Mouse (Mus musculus) E14TG2a.4 (cell line): Measurements from ENCODE around the gene Rad9b.

Source experiments
- H3K27me3 ChIP-seq: 2 replicates; pipeline ENCODE4 v1.6.1; 2014; ENCODE audit warnings: low read length, control low read depth; ENCODE audit not compliant: insufficient read depth
- H3K36me3 ChIP-seq: 2 replicates; pipeline ENCODE4 v1.6.1; 2014; ENCODE audit warnings: low read length, control low read depth; ENCODE audit not compliant: insufficient read depth
- H3K4me1 ChIP-seq: replicated peaks from 2 replicates; pipeline ENCODE4 v1.6.1; 2014; ENCODE audit warnings: low read depth, low read length, control low read depth
- H3K4me3 ChIP-seq: replicated peaks from 2 replicates; pipeline ENCODE4 v1.5.1; 2014; ENCODE audit warnings: mild to moderate bottlenecking, low read length
- H3K9me3 ChIP-seq: 2 replicates; pipeline ENCODE4 v1.6.1; 2014; ENCODE audit warnings: low read length, control low read depth
- CTCF ChIP-seq: conservative IDR thresholded peaks from 2 replicates; pipeline ENCODE4 v1.5.1; 2014; ENCODE audit warnings: low read length
- NANOG ChIP-seq: IDR thresholded peaks from 2 replicates; pipeline ENCODE4 v1.6.1; 2014; ENCODE audit warnings: borderline replicate concordance, low read length, mixed read lengths
- POU5F1 ChIP-seq: IDR thresholded peaks from 2 replicates; pipeline ENCODE4 v1.6.1; 2014; ENCODE audit warnings: low read length, borderline replicate concordance

The Rad9b gene

GRCm38 (mm10) chr5:122295113-122295935 is 58.7 kb downstream of the Rad9b start:
- Histone ChIP-seq H3K36me3 (peaks cover 30% of the 10 kb centered on the region), H3K4me1 (peaks cover 90% of the 10 kb centered on the region), H3K4me3 (peak overlapping the region; percentile 35; the same call in 1 of the 2 replicates), H3K27me3 (no peaks in the 10 kb centered on the region), H3K9me3 (no peaks in the 10 kb centered on the region)
- TF ChIP-seq POU5F1 (no peak), CTCF (no peak), NANOG (no peak)

- Histone ChIP-seq H3K27me3 (no peaks in the 10 kb centered on the region), H3K4me1 (peaks cover 83% of the 10 kb centered on the region), H3K9me3 (no peaks in the 10 kb centered on the region), H3K4me3 (peak overlapping the region; percentile 21; the same call in 1 of the 2 replicates), H3K36me3 (peaks cover 32% of the 10 kb centered on the region)
- TF ChIP-seq NANOG (peak; percentile 79), CTCF (no peak), POU5F1 (no peak)
Measured at GRCm38 (mm10) chr5:122294219-122294735, 59.8 kb downstream of the Rad9b start.

GRCm38 (mm10) chr5:122293131-122293530 is 60.9 kb downstream of the Rad9b start:
- Histone ChIP-seq H3K36me3 (peaks cover 42% of the 10 kb centered on the region), H3K27me3 (no peaks in the 10 kb centered on the region), H3K9me3 (no peaks in the 10 kb centered on the region), H3K4me3 (no peak overlapping the region), H3K4me1 (peaks cover 83% of the 10 kb centered on the region)
- TF ChIP-seq CTCF, result no peak
- TF ChIP-seq POU5F1, result no peak
- no peak for TF ChIP-seq NANOG

GRCm38 (mm10) chr5:122291553-122292339 is 62.3 kb downstream of the Rad9b start:
- peaks cover 86% of the 10 kb centered on the region for H3K4me1 ChIP-seq
- peaks cover 47% of the 10 kb centered on the region for H3K36me3 ChIP-seq
- H3K9me3 ChIP-seq, result no peaks in the 10 kb centered on the region
- no peaks in the 10 kb centered on the region for H3K27me3 ChIP-seq
- H3K4me3 ChIP-seq, result peak overlapping the region; percentile 1; the same call in 1 of the 2 replicates
- TF ChIP-seq CTCF (no peak), POU5F1 (no peak)

- Histone ChIP-seq H3K36me3 (peaks cover 50% of the 10 kb centered on the region), H3K9me3 (no peaks in the 10 kb centered on the region), H3K27me3 (no peaks in the 10 kb centered on the region), H3K4me1 (peaks cover 84% of the 10 kb centered on the region), H3K4me3 (no peak overlapping the region)
- no peak for TF ChIP-seq POU5F1
- TF ChIP-seq CTCF, result no peak
- TF ChIP-seq NANOG, result no peak
Measured at GRCm38 (mm10) chr5:122291149-122291548, 62.9 kb downstream of the Rad9b start.

GRCm38 (mm10) chr5:122288147-122288811 is 65.8 kb downstream of the Rad9b start:
- H3K36me3 ChIP-seq, result peaks cover 41% of the 10 kb centered on the region
- TF ChIP-seq POU5F1, result no peak
- TF ChIP-seq CTCF, result no peak
- TF ChIP-seq NANOG, result no peak
- no peaks in the 10 kb centered on the region for H3K9me3 ChIP-seq
- peaks cover 7% of the 10 kb centered on the region for H3K27me3 ChIP-seq
- H3K4me1 ChIP-seq, result peaks cover 74% of the 10 kb centered on the region
- no peak overlapping the region for H3K4me3 ChIP-seq

GRCm38 (mm10) chr5:122287026-122287425 is 67.0 kb downstream of the Rad9b start:
- peaks cover 61% of the 10 kb centered on the region for H3K4me1 ChIP-seq
- peaks cover 41% of the 10 kb centered on the region for H3K36me3 ChIP-seq
- H3K4me3 ChIP-seq, result no peak overlapping the region
- peaks cover 10% of the 10 kb centered on the region for H3K27me3 ChIP-seq
- TF ChIP-seq NANOG (no peak), POU5F1 (no peak), CTCF (no peak)
- no peaks in the 10 kb centered on the region for H3K9me3 ChIP-seq

GRCm38 (mm10) chr5:122286191-122286590 is 67.8 kb downstream of the Rad9b start:
- H3K27me3 ChIP-seq, result peaks cover 14% of the 10 kb centered on the region
- H3K4me3 ChIP-seq, result no peak overlapping the region
- no peaks in the 10 kb centered on the region for H3K9me3 ChIP-seq
- TF ChIP-seq POU5F1 (no peak), NANOG (no peak), CTCF (no peak)
- peaks cover 53% of the 10 kb centered on the region for H3K4me1 ChIP-seq
- H3K36me3 ChIP-seq, result peaks cover 41% of the 10 kb centered on the region
